Mouse (Mus musculus): ENCODE data around the gene Gm10401.

- TF ChIP-seq CTCF (IDR thresholded peaks at IDR 0.05; ENCODE audit: control insufficient read depth, insufficient read depth, low read length): no peak
- no peak for TF ChIP-seq POLR2A (IDR thresholded peaks at IDR 0.05; ENCODE audit: borderline replicate concordance, control insufficient read depth, low read depth, low read length)
Measured at GRCm38 (mm10) chr5:115083492-115083891, 14.6 kb downstream of the Gm10401 start.

Measured in bone marrow, adult 2 months (tissue).